In genomic region chr7:144604735-144605134, GRCm38 (mm10) we compare ENCODE assay signal across 17 mouse cellular contexts. TPM values are rescaled to one million over a fixed set of nuclear protein-coding genes. Genes with fewer than 3 reads are reported as not detected.
DNase-seq lines count a peak whose midpoint lies in the region; ATAC-seq and TF ChIP-seq lines count a peak whose summit lies in the region.
"Had no signal": no experiment of that assay in that cellular context is flagged by ENCODE, and none has a peak within 500 bp of the region (broad histone marks: within the 10 kb centered on the region; RNA-seq: fewer than 3 reads in every experiment).

No protein-coding gene starts in this region.

- H3K27ac ChIP-seq in liver, adult 2 months (replicated peaks; ENCODE audit: insufficient read depth, low read depth, low read length) = no peak overlapping the region
- H3K27ac ChIP-seq in midbrain, embryonic 10.5 days (replicated peaks) = peak overlapping the region; percentile 53; the same call in 1 of the 2 replicates
- no peak overlapping the region for H3K27ac ChIP-seq in midbrain, embryonic 16.5 days (ENCODE audit: low read length)
- no peak overlapping the region for H3K27ac ChIP-seq in forebrain, embryonic 11.5 days (ENCODE audit: low read depth, low read length)
- H3K27ac ChIP-seq: embryonic facial prominence, embryonic 12.5 days; forebrain, embryonic 12.5 days; hindbrain, embryonic 14.5 days had no signal

- no peak overlapping the region for H3K4me2 ChIP-seq in midbrain, embryonic 16.5 days (ENCODE audit: low read length)
- no peak overlapping the region for H3K4me2 ChIP-seq in forebrain, embryonic 11.5 days (ENCODE audit: low read depth, low read length, severe bottlenecking)
- H3K4me2 ChIP-seq: embryonic facial prominence, embryonic 12.5 days; forebrain, embryonic 12.5 days; heart, embryonic 12.5 days; hindbrain, embryonic 14.5 days had no signal

- H3K79me2 ChIP-seq in liver, adult 2 months (ENCODE audit: control insufficient read depth, insufficient read depth, low read length) = no peaks in the 10 kb centered on the region

- no peak overlapping the region for H3K4me3 ChIP-seq in liver, adult 2 months (ENCODE audit: insufficient read depth, low read depth, low read length)
- H3K4me3 ChIP-seq in midbrain, embryonic 10.5 days = no peak overlapping the region
- no peak overlapping the region for H3K4me3 ChIP-seq in midbrain, embryonic 16.5 days (ENCODE audit: low read depth, low read length)
- no peak overlapping the region for H3K4me3 ChIP-seq in forebrain, embryonic 11.5 days (ENCODE audit: low read depth, low read length)
- H3K4me3 ChIP-seq: embryonic facial prominence, embryonic 12.5 days; forebrain, embryonic 12.5 days; heart, embryonic 12.5 days; hindbrain, embryonic 10.5 days had no signal

- no peak for TF ChIP-seq POLR2A in liver, adult 2 months (IDR thresholded peaks at IDR 0.05; ENCODE audit: extremely low read depth, insufficient read depth, low read length)

- H3K36me3 ChIP-seq in liver, adult 2 months (ENCODE audit: control insufficient read depth, insufficient read depth, low read length) = no peaks in the 10 kb centered on the region
- peaks cover 99% of the 10 kb centered on the region for H3K36me3 ChIP-seq in midbrain, embryonic 10.5 days
- H3K36me3 ChIP-seq in midbrain, embryonic 16.5 days (ENCODE audit: control insufficient read depth, insufficient read depth, low read length) = no peaks in the 10 kb centered on the region
- no peaks in the 10 kb centered on the region; the same call in 1 of the 2 replicates for H3K36me3 ChIP-seq in forebrain, embryonic 11.5 days (ENCODE audit: control insufficient read depth, insufficient read depth, low read length)
- H3K36me3 ChIP-seq: embryonic facial prominence, embryonic 12.5 days; heart, embryonic 12.5 days had no signal

- H3K4me1 ChIP-seq in liver, adult 2 months (ENCODE audit: control insufficient read depth, insufficient read depth, low read length) = no peaks in the 10 kb centered on the region
- H3K4me1 ChIP-seq in midbrain, embryonic 10.5 days = peaks cover 17% of the 10 kb centered on the region
- no peaks in the 10 kb centered on the region for H3K4me1 ChIP-seq in midbrain, embryonic 16.5 days (ENCODE audit: control insufficient read depth, insufficient read depth, low read length)
- peaks cover 7% of the 10 kb centered on the region for H3K4me1 ChIP-seq in forebrain, embryonic 11.5 days (replicated peaks; ENCODE audit: control insufficient read depth, insufficient read depth, low read length)
- H3K4me1 ChIP-seq: embryonic facial prominence, embryonic 12.5 days had no signal

- 26% methylated on average over 4 of the region's 4 CpGs for WGBS in liver, adult 2 months
- WGBS in midbrain, embryonic 10.5 days = 84% methylated on average over 4 of the region's 4 CpGs
- 87% methylated on average over 4 of the region's 4 CpGs for WGBS in midbrain, embryonic 16.5 days
- 89% methylated on average over 4 of the region's 4 CpGs for WGBS in forebrain, embryonic 11.5 days

- no peaks in the 10 kb centered on the region for H3K27me3 ChIP-seq in liver, adult 2 months (ENCODE audit: control insufficient read depth, insufficient read depth, low read length)
- no peaks in the 10 kb centered on the region for H3K27me3 ChIP-seq in midbrain, embryonic 10.5 days (ENCODE audit: low read depth, poor library complexity, severe bottlenecking)
- no peaks in the 10 kb centered on the region for H3K27me3 ChIP-seq in midbrain, embryonic 16.5 days (ENCODE audit: control insufficient read depth, insufficient read depth, low read depth, low read length)
- no peaks in the 10 kb centered on the region for H3K27me3 ChIP-seq in forebrain, embryonic 11.5 days (ENCODE audit: control insufficient read depth, insufficient read depth, low read length)
- H3K27me3 ChIP-seq: embryonic facial prominence, embryonic 12.5 days; heart, embryonic 12.5 days had no signal

- peak; percentile 25 for DNase-seq in liver, adult 2 months (ENCODE audit: extremely low read depth, low read depth, low spot score)
- no peak for DNase-seq in liver
- DNase-seq in midbrain, embryonic 10.5 days (ENCODE audit: low spot score) = no peak
- DNase-seq in lung, postnatal 36 days = peak; percentile 58
- no peak for DNase-seq in forebrain, embryonic 11.5 days (ENCODE audit: low spot score)
- DNase-seq: adrenal gland, adult 8-10 months; adrenal gland, postnatal 36 days; cerebellum, adult 2 months; cerebellum, postnatal 14 days; gastrocnemius, postnatal 10 days had no signal

- H3K9ac ChIP-seq in liver, adult 2 months (ENCODE audit: low read depth, low read length) = no peak overlapping the region
- H3K9ac ChIP-seq in midbrain, embryonic 16.5 days (ENCODE audit: low read depth, low read length) = no peak overlapping the region
- H3K9ac ChIP-seq in forebrain, embryonic 11.5 days (ENCODE audit: low read length) = no peak overlapping the region
- H3K9ac ChIP-seq: embryonic facial prominence, embryonic 12.5 days; forebrain, embryonic 12.5 days; heart, embryonic 12.5 days; hindbrain, embryonic 14.5 days had no signal

- ATAC-seq in midbrain, embryonic 16.5 days = no peak
- ATAC-seq in forebrain, embryonic 11.5 days (replicated peaks; ENCODE audit: low FRiP score) = no peak
- ATAC-seq: forebrain, embryonic 16.5 days had no signal

- no peak for TF ChIP-seq CTCF in liver, adult 2 months (IDR thresholded peaks at IDR 0.05; ENCODE audit: low read depth, low read length)

- no peaks in the 10 kb centered on the region for H3K9me3 ChIP-seq in midbrain, embryonic 10.5 days (replicated peaks)
- H3K9me3 ChIP-seq in midbrain, embryonic 16.5 days (replicated peaks; ENCODE audit: control insufficient read depth, low read length, poor library complexity, severe bottlenecking) = no peaks in the 10 kb centered on the region
- no peaks in the 10 kb centered on the region for H3K9me3 ChIP-seq in forebrain, embryonic 11.5 days (ENCODE audit: control insufficient read depth, low read length)
- H3K9me3 ChIP-seq: embryonic facial prominence, embryonic 12.5 days; forebrain, embryonic 12.5 days; heart, embryonic 12.5 days; hindbrain, embryonic 10.5 days had no signal

RNA-seq across cellular contexts. Expression of gene Fadd, which starts 22.5 kb away (rescaled TPM):
- total RNA-seq in liver, adult 2 months (2014; rRNA removed) = 2.3 and 2.5 TPM in 2 replicates
- polyA plus RNA-seq in liver, adult 2 months (2012; rRNA removed) = 8.0 and 8.7 TPM in 2 replicates
- 11.0 and 11.6 TPM in 2 replicates for polyA plus RNA-seq in midbrain, embryonic 10.5 days (2016; fragmentation: Nextera tagmentation; extraction: Ambion mirVana)
- 4.0 and 4.5 TPM in 2 replicates for polyA plus RNA-seq in midbrain, embryonic 16.5 days (2015; fragmentation: Nextera tagmentation; extraction: Ambion mirVana)
- 10.3 and 10.6 TPM in 2 replicates for polyA plus RNA-seq in forebrain, embryonic 11.5 days (2014; fragmentation: Nextera tagmentation; extraction: Ambion mirVana)

RNA-seq across cellular contexts. Expression of gene Ppfia1, which starts 51.2 kb away (rescaled TPM):
- total RNA-seq in liver, adult 2 months (2014; rRNA removed) = 14.5 and 15.4 TPM in 2 replicates
- polyA plus RNA-seq in liver, adult 2 months (2012; rRNA removed) = 17.1 and 22.0 TPM in 2 replicates
- polyA plus RNA-seq in midbrain, embryonic 10.5 days (2016; fragmentation: Nextera tagmentation; extraction: Ambion mirVana) = 39.6 and 44.0 TPM in 2 replicates
- polyA plus RNA-seq in midbrain, embryonic 16.5 days (2015; fragmentation: Nextera tagmentation; extraction: Ambion mirVana) = 20.8 and 24.8 TPM in 2 replicates
- polyA plus RNA-seq in forebrain, embryonic 11.5 days (2014; fragmentation: Nextera tagmentation; extraction: Ambion mirVana) = 53.0 and 58.3 TPM in 2 replicates

Comparison
In these comparisons a context has a peak if more than half of its experiments do, and no peak if none do; other contexts are left out.
1. DNase-seq: peak in liver, adult 2 months (single experiment) and lung, postnatal 36 days (single experiment); none in liver (single experiment), midbrain, embryonic 10.5 days (single experiment) and forebrain, embryonic 11.5 days (single experiment).